In the genomic region with DNA sequence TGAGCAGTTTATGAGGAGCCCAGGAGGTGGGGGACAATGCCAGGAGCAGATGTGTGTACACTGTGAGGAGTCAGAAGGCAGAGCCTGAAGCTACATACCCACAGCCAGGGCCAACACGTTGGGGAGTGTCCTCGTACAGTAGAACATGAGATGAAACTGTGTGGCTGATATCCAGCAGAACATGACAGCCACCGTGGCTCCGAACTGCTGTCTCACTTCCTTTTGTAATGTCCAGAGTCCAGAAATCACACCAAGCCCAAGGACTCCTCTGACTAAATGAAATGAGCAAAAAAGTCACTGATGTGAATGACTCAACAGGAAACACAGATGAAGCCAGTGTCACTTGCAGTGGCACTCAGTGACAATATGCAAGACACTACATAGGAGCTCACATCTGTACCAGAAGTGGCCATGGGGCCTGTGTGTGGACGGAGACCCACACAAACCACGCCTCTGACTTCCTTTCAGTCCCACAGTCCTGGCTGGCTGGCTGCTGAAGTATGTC, we compare ENCODE assay signal across 21 mouse cellular contexts. TPM values are rescaled to one million over a fixed set of nuclear protein-coding genes. Genes with fewer than 3 reads are reported as not detected.
DNase-seq lines count a peak whose midpoint lies in the region; ATAC-seq and TF ChIP-seq lines count a peak whose summit lies in the region.
"Had no signal": no experiment of that assay in that cellular context is flagged by ENCODE, and none has a peak within 500 bp of the region (broad histone marks: within the 10 kb centered on the region; RNA-seq: fewer than 3 reads in every experiment).

No protein-coding gene starts in this region.

- no peak overlapping the region for H3K4me3 ChIP-seq in liver, embryonic 13.5 days (replicated peaks)
- no peak overlapping the region for H3K4me3 ChIP-seq in bone marrow macrophage, adult 2 months (ENCODE audit: insufficient read depth, low read length)
- H3K4me3 ChIP-seq in macrophage (ENCODE audit: inconsistent target), result no peak overlapping the region
- H3K4me3 ChIP-seq: embryonic facial prominence, embryonic 15.5 days; erythroblast, embryonic 14.5 days; forebrain, embryonic 10.5 days; gastrocnemius, adult 2 months; heart, embryonic 10.5 days had no signal

- WGBS in liver, embryonic 13.5 days (ENCODE audit: insufficient replicate concordance), result 51% methylated on average over 6 of the region's 6 CpGs
- WGBS in macrophage (ENCODE audit: missing documents), result 12% methylated on average over 6 of the region's 6 CpGs

- peaks cover 21% of the 10 kb centered on the region for H3K4me1 ChIP-seq in liver, embryonic 13.5 days (replicated peaks)
- H3K4me1 ChIP-seq in bone marrow macrophage, adult 2 months (ENCODE audit: control insufficient read depth, insufficient read depth, low read length), result peaks cover 17% of the 10 kb centered on the region

- H3K9me3 ChIP-seq in liver, embryonic 13.5 days (replicated peaks), result no peaks in the 10 kb centered on the region
- H3K9me3 ChIP-seq: embryonic facial prominence, embryonic 15.5 days; forebrain, embryonic 10.5 days; heart, embryonic 10.5 days had no signal

- H3K4me2 ChIP-seq in liver, embryonic 13.5 days, result no peak overlapping the region
- H3K4me2 ChIP-seq: embryonic facial prominence, embryonic 15.5 days; hindbrain, embryonic 14.5 days had no signal

- peak; percentile 14 for DNase-seq in cerebellum, adult 9-11 months
- no peak for DNase-seq in cerebellum, postnatal 4 days (ENCODE audit: low spot score in 2 of 2)
- no peak for DNase-seq in liver, embryonic 13.5 days
- no peak for DNase-seq in liver
- no peak for DNase-seq in right cerebral cortex, postnatal 14 days
- DNase-seq: adrenal gland, postnatal 10 days; cerebellum, postnatal 25 days; embryo, embryonic 11 days; gastrocnemius, adult 2 months; gastrocnemius, postnatal 25 days; heart, adult 18-20 months; heart, postnatal 10 days; kidney, adult 18-20 months had no signal

- no peak overlapping the region for H3K9ac ChIP-seq in liver, embryonic 13.5 days
- H3K9ac ChIP-seq: embryonic facial prominence, embryonic 15.5 days; hindbrain, embryonic 14.5 days had no signal

- 0 out of 2 replicates have a peak overlapping the region, but pooled peaks have one; percentile 23 for H3K27ac ChIP-seq in liver, embryonic 13.5 days
- peak overlapping the region; percentile 63 for H3K27ac ChIP-seq in bone marrow macrophage, adult 2 months (ENCODE audit: insufficient read depth, low read depth, low read length)
- peak overlapping the region; percentile 75 for H3K27ac ChIP-seq in macrophage
- H3K27ac ChIP-seq: embryonic facial prominence, embryonic 15.5 days; forebrain, embryonic 10.5 days; gastrocnemius, adult 2 months; heart, embryonic 10.5 days; hindbrain, embryonic 14.5 days had no signal

- no peak for TF ChIP-seq POLR2A in bone marrow macrophage, adult 2 months (IDR thresholded peaks at IDR 0.05; ENCODE audit: borderline replicate concordance, low read depth, low read length)

- peaks cover 27% of the 10 kb centered on the region for H3K79me2 ChIP-seq in macrophage (ENCODE audit: inconsistent target)

- TF ChIP-seq CTCF in bone marrow macrophage, adult 2 months (IDR thresholded peaks at IDR 0.05; ENCODE audit: low read depth, low read length), result no peak

- peaks cover 36% of the 10 kb centered on the region for H3K36me3 ChIP-seq in liver, embryonic 13.5 days
- H3K36me3 ChIP-seq in macrophage (ENCODE audit: inconsistent target), result peaks cover 39% of the 10 kb centered on the region

- no peaks in the 10 kb centered on the region for H3K27me3 ChIP-seq in liver, embryonic 13.5 days
- H3K27me3 ChIP-seq: embryonic facial prominence, embryonic 15.5 days had no signal

- no peak for ATAC-seq in liver, embryonic 13.5 days (ENCODE audit: low read depth)
- ATAC-seq: forebrain, embryonic 14.5 days had no signal

RNA-seq across cellular contexts. Expression of gene Alg12, which starts 3.9 kb away (rescaled TPM):
- polyA plus RNA-seq in liver, embryonic 13.5 days (2015; fragmentation: Nextera tagmentation; extraction: Ambion mirVana), result 5.6 and 6.3 TPM in 2 replicates
- 10.2 and 10.3 TPM in 2 replicates for polyA plus RNA-seq in bone marrow macrophage, adult 2 months (2012; ENCODE audit: insufficient read depth, insufficient read length, missing spikeins)
- 10 to 100 TPM in 22 of 26 experiments, 1 to 10 TPM in 4; 7.9 to 30.6 (median 18.7) TPM for total RNA-seq in macrophage (2018; cell fraction: chromatin; rRNA removed)
- 10 to 100 TPM in 17 of 26 experiments, 1 to 10 TPM in 9; 7.7 to 15.0 (median 11.0) TPM for total RNA-seq in macrophage (2018; cell fraction: cytosol; rRNA removed)
- total RNA-seq in macrophage (2018; cell fraction: nucleus; rRNA removed), result 10 to 100 TPM in 23 of 26 experiments, 1 to 10 TPM in 3; 8.0 to 29.7 (median 13.9) TPM
- 12.8 to 16.9 TPM (median 14.4 TPM) in 3 replicates for polyA plus RNA-seq in macrophage (2018)

RNA-seq across cellular contexts. Expression of gene Creld2, which starts 4.2 kb away (rescaled TPM):
- 49.6 and 55.4 TPM in 2 replicates for polyA plus RNA-seq in liver, embryonic 13.5 days (2015; fragmentation: Nextera tagmentation; extraction: Ambion mirVana)
- polyA plus RNA-seq in bone marrow macrophage, adult 2 months (2012; ENCODE audit: insufficient read depth, insufficient read length, missing spikeins), result 23.0 and 24.4 TPM in 2 replicates
- total RNA-seq in macrophage (2018; cell fraction: chromatin; rRNA removed), result 10 to 100 TPM in 11 of 26 experiments, 1 to 10 TPM in 15; 3.5 to 15.9 (median 7.7) TPM
- 10 to 100 TPM; 20.1 to 37.1 (median 28.5) TPM for total RNA-seq in macrophage (2018; cell fraction: cytosol; rRNA removed)
- total RNA-seq in macrophage (2018; cell fraction: nucleus; rRNA removed), result 10 to 100 TPM in 25 of 26 experiments, 1 to 10 TPM in 1; 7.8 to 44.4 (median 26.1) TPM
- 23.5 to 44.3 TPM (median 25.4 TPM) in 3 replicates for polyA plus RNA-seq in macrophage (2018)

RNA-seq across cellular contexts. Expression of gene Pim3, which starts 46.7 kb away (rescaled TPM):
- polyA plus RNA-seq in liver, embryonic 13.5 days (2015; fragmentation: Nextera tagmentation; extraction: Ambion mirVana), result 13.8 and 15.1 TPM in 2 replicates
- 9.2 and 9.9 TPM in 2 replicates for polyA plus RNA-seq in bone marrow macrophage, adult 2 months (2012; ENCODE audit: insufficient read depth, insufficient read length, missing spikeins)
- total RNA-seq in macrophage (2018; cell fraction: chromatin; rRNA removed), result 100 to 1,000 TPM in 1 of 26 experiments, 10 to 100 TPM in 23, 1 to 10 TPM in 2; 6.6 to 141 (median 25.1) TPM
- 10 to 100 TPM in 21 of 26 experiments, 1 to 10 TPM in 5; 6.8 to 83.9 (median 17.8) TPM for total RNA-seq in macrophage (2018; cell fraction: cytosol; rRNA removed)
- 100 to 1,000 TPM in 2 of 26 experiments, 10 to 100 TPM in 24; 10.5 to 127 (median 24.4) TPM for total RNA-seq in macrophage (2018; cell fraction: nucleus; rRNA removed)
- polyA plus RNA-seq in macrophage (2018), result 2.9 to 8.0 TPM (median 7.6 TPM) in 3 replicates

Comparison
In these comparisons a context has a peak if more than half of its experiments do, and no peak if none do; other contexts are left out.
1. H3K27ac ChIP-seq: peak in every context shown above with its lines; median percentile 75 in macrophage; 63 in bone marrow macrophage, adult 2 months; 23 in liver, embryonic 13.5 days.